Mouse (Mus musculus): Measurements from ENCODE around the gene Clec16a.

DNA sequence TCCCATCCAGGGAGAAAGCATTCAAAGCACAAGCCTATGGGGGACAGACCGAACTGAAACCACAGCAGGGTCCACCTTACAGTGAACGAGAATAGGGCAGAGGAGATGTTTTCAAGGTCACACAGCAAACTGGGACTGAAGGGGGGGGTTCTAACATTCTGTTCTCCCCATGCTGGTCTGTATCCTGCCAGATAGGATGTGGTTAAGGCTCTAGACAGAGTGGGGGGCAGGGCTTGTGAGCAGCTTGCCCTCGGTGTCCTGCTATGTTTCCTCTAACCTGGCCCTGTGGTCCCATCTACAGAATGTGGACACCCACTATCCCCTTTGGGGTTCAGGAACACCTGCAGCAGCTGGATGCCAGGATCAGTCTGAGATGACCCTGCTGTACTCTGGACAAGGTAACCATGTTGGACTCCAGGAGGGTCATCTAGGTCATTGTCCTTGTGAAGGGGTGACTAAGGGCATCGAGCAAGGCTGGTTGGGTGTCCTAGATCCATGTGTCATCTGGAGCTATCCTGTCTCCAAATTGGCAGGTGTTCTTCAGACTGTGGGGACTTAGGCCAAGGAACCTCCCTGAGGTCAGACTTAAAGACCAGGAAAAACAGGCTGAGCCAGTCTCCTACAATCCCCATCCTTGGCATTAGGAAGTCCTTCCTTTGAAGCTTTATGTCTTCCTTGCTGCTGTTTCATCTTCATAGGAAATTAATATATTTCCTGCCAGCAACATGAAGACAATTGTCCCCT lies 20.1 kb upstream of the Clec16a start:
- TF ChIP-seq CTCF (IDR thresholded peaks at IDR 0.05; ENCODE audit: low read depth) (no peak), EP300 (IDR thresholded peaks at IDR 0.05; ENCODE audit: low read depth) (no peak)
